ENCODE assay signal across 10 mouse cellular contexts in the genomic region with DNA sequence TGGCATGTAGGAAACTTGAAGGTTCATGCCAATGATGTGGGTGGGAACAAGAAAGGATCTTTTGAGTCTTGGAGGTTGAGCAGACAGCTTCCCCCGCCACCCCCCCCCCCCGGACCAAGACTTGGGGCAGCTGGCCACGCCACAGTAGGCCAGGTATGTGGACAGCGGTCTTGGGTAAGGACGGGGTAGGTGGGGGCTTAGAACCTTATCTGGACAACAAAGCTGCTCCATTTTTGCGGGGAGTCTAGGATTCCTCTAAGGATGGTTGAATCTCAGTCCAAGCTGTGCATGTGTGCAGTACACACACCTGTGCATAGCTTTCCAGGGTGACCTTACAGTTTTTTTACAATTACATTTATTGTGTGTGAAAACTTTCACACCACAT. TPM values are rescaled to one million over a fixed set of nuclear protein-coding genes. Genes with fewer than 3 reads are reported as not detected.
DNase-seq lines count a peak whose midpoint lies in the region; ATAC-seq lines count a peak whose summit lies in the region.
"Had no signal": no experiment of that assay in that cellular context is flagged by ENCODE, and none has a peak within 500 bp of the region (broad histone marks: within the 10 kb centered on the region; RNA-seq: fewer than 3 reads in every experiment).

No protein-coding gene starts in this region.

- DNase-seq in heart, postnatal 10 days = no peak
- DNase-seq in right cerebral cortex, postnatal 14 days = no peak
- DNase-seq in yolk sac, embryonic 10.5 days (ENCODE audit: low spot score) = no peak
- no peak for DNase-seq in cerebellum, postnatal 14 days

- peaks cover 11% of the 10 kb centered on the region; the same call in 1 of the 2 replicates for H3K36me3 ChIP-seq in heart, embryonic 15.5 days
- peaks cover 24% of the 10 kb centered on the region for H3K36me3 ChIP-seq in hindbrain, embryonic 13.5 days
- peaks cover 34% of the 10 kb centered on the region for H3K36me3 ChIP-seq in midbrain, embryonic 12.5 days

- H3K27me3 ChIP-seq in heart, embryonic 15.5 days = no peaks in the 10 kb centered on the region
- H3K27me3 ChIP-seq in hindbrain, embryonic 13.5 days = peaks cover 12% of the 10 kb centered on the region
- peaks cover 26% of the 10 kb centered on the region for H3K27me3 ChIP-seq in midbrain, embryonic 12.5 days

- ATAC-seq in heart, embryonic 15.5 days (replicated peaks; ENCODE audit: insufficient number of reproducible peaks, insufficient read depth, low FRiP score, low read depth) = no peak
- ATAC-seq in hindbrain, embryonic 13.5 days (ENCODE audit: low FRiP score) = peak; percentile 25
- peak; percentile 58; the same call in 1 of the 2 replicates for ATAC-seq in midbrain, embryonic 12.5 days (ENCODE audit: low FRiP score, low read depth)

- peak overlapping the region; percentile 57 for H3K4me3 ChIP-seq in heart, embryonic 15.5 days
- peak overlapping the region; percentile 63 for H3K4me3 ChIP-seq in brown adipose tissue, adult 24 weeks (ENCODE audit: insufficient read depth, low read depth, low read length)
- peak overlapping the region; percentile 55 for H3K4me3 ChIP-seq in hindbrain, embryonic 13.5 days
- H3K4me3 ChIP-seq in midbrain, embryonic 12.5 days = peak overlapping the region; percentile 54

- peak overlapping the region; percentile 53; the same call in 1 of the 2 replicates for H3K9ac ChIP-seq in heart, embryonic 15.5 days
- H3K9ac ChIP-seq in hindbrain, embryonic 13.5 days = peak overlapping the region; percentile 81
- peak overlapping the region; percentile 49 for H3K9ac ChIP-seq in midbrain, embryonic 12.5 days (replicated peaks)

- H3K27ac ChIP-seq in heart, embryonic 15.5 days = no peak overlapping the region
- no peak overlapping the region for H3K27ac ChIP-seq in brown adipose tissue, adult 24 weeks (replicated peaks; ENCODE audit: low read depth, low read length)
- peak overlapping the region; percentile 82 for H3K27ac ChIP-seq in hindbrain, embryonic 13.5 days
- H3K27ac ChIP-seq in midbrain, embryonic 12.5 days (replicated peaks) = peak overlapping the region; percentile 70; the same call in 1 of the 2 replicates

- WGBS in heart, embryonic 15.5 days = 30% methylated on average over 6 of the region's 6 CpGs
- 18% methylated on average over 6 of the region's 6 CpGs for WGBS in hindbrain, embryonic 13.5 days
- 22% methylated on average over 6 of the region's 6 CpGs for WGBS in midbrain, embryonic 12.5 days

- peak overlapping the region; percentile 94 for H3K4me2 ChIP-seq in heart, embryonic 15.5 days
- H3K4me2 ChIP-seq in hindbrain, embryonic 13.5 days = peak overlapping the region; percentile 96
- peak overlapping the region; percentile 96 for H3K4me2 ChIP-seq in midbrain, embryonic 12.5 days (replicated peaks)

- H3K9me3 ChIP-seq in heart, embryonic 15.5 days (replicated peaks) = no peaks in the 10 kb centered on the region
- H3K9me3 ChIP-seq in hindbrain, embryonic 13.5 days = no peaks in the 10 kb centered on the region
- H3K9me3 ChIP-seq in midbrain, embryonic 12.5 days = 0 out of 2 replicates have a peak, but pooled peaks cover 4% of the 10 kb centered on the region

- H3K4me1 ChIP-seq in heart, embryonic 15.5 days (replicated peaks) = peaks cover 6% of the 10 kb centered on the region
- H3K4me1 ChIP-seq in brown adipose tissue, adult 24 weeks (ENCODE audit: control insufficient read depth, insufficient read depth, insufficient read length, low read length) = no peaks in the 10 kb centered on the region
- peaks cover 11% of the 10 kb centered on the region for H3K4me1 ChIP-seq in hindbrain, embryonic 13.5 days (replicated peaks)
- H3K4me1 ChIP-seq in midbrain, embryonic 12.5 days = peaks cover 7% of the 10 kb centered on the region

- intact Hi-C loops in heart, postnatal 10 days (cut with DNase I) = no loop called here

RNA-seq across cellular contexts. Expression of a gene that starts 0.3 kb away (rescaled TPM):
- not detected in 2 replicates for polyA plus RNA-seq in heart, embryonic 15.5 days (2015; fragmentation: Nextera tagmentation; extraction: Ambion mirVana)
- total RNA-seq in heart, postnatal 10 days (2021) = not detected
- not detected in 2 replicates for polyA plus RNA-seq in brown adipose tissue, adult 24 weeks (2012; ENCODE audit: insufficient read depth, insufficient read length, missing spikeins)
- polyA plus RNA-seq in hindbrain, embryonic 13.5 days (2015; fragmentation: Nextera tagmentation; extraction: Ambion mirVana) = 0.40 and 0.58 TPM in 2 replicates
- polyA plus RNA-seq in midbrain, embryonic 12.5 days (2016; fragmentation: Nextera tagmentation; extraction: Ambion mirVana) = 0.21 TPM in 1 of 2 replicates, not detected in the other
- total RNA-seq: ES-E14 had no signal

RNA-seq across cellular contexts. Expression of a gene that starts 10.2 kb away (rescaled TPM):
- polyA plus RNA-seq in heart, embryonic 15.5 days (2015; fragmentation: Nextera tagmentation; extraction: Ambion mirVana) = 0.18 and 0.37 TPM in 2 replicates
- not detected for total RNA-seq in heart, postnatal 10 days (2021)
- polyA plus RNA-seq in brown adipose tissue, adult 24 weeks (2012; ENCODE audit: insufficient read depth, insufficient read length, missing spikeins) = not detected in 2 replicates
- 0.87 and 1.3 TPM in 2 replicates for polyA plus RNA-seq in hindbrain, embryonic 13.5 days (2015; fragmentation: Nextera tagmentation; extraction: Ambion mirVana)
- polyA plus RNA-seq in midbrain, embryonic 12.5 days (2016; fragmentation: Nextera tagmentation; extraction: Ambion mirVana) = not detected in 2 replicates
- total RNA-seq: common myeloid progenitor, adult 5-6 weeks; ES-E14 had no signal

RNA-seq across cellular contexts. Expression of a gene that starts 47.6 kb away (rescaled TPM):
- 1.5 and 4.6 TPM in 2 replicates for polyA plus RNA-seq in heart, embryonic 15.5 days (2015; fragmentation: Nextera tagmentation; extraction: Ambion mirVana)
- 10 to 100 TPM; 14.4 to 15.6 TPM for total RNA-seq in heart, postnatal 10 days (2021)
- 2.8 and 3.8 TPM in 2 replicates for polyA plus RNA-seq in brown adipose tissue, adult 24 weeks (2012; ENCODE audit: insufficient read depth, insufficient read length, missing spikeins)
- polyA plus RNA-seq in hindbrain, embryonic 13.5 days (2015; fragmentation: Nextera tagmentation; extraction: Ambion mirVana) = 3.1 and 3.3 TPM in 2 replicates
- 1.3 and 1.8 TPM in 2 replicates for polyA plus RNA-seq in midbrain, embryonic 12.5 days (2016; fragmentation: Nextera tagmentation; extraction: Ambion mirVana)

RNA-seq across cellular contexts. Expression of a gene that starts 48.8 kb away (rescaled TPM):
- 1.8 and 4.3 TPM in 2 replicates for polyA plus RNA-seq in heart, embryonic 15.5 days (2015; fragmentation: Nextera tagmentation; extraction: Ambion mirVana)
- total RNA-seq in heart, postnatal 10 days (2021) = 1 to 10 TPM; 3.8 to 4.3 TPM
- 1.5 and 3.8 TPM in 2 replicates for polyA plus RNA-seq in brown adipose tissue, adult 24 weeks (2012; ENCODE audit: insufficient read depth, insufficient read length, missing spikeins)
- polyA plus RNA-seq in hindbrain, embryonic 13.5 days (2015; fragmentation: Nextera tagmentation; extraction: Ambion mirVana) = 3.2 and 3.4 TPM in 2 replicates
- polyA plus RNA-seq in midbrain, embryonic 12.5 days (2016; fragmentation: Nextera tagmentation; extraction: Ambion mirVana) = 6.0 and 7.8 TPM in 2 replicates

Comparison
In these comparisons a context has a peak if more than half of its experiments do, and no peak if none do; other contexts are left out.
1. H3K27ac ChIP-seq: peak in hindbrain, embryonic 13.5 days (single experiment) and midbrain, embryonic 12.5 days (single experiment); none in heart, embryonic 15.5 days (single experiment) and brown adipose tissue, adult 24 weeks (single experiment).
2. Peak in every context shown above with its lines, with median percentiles within 50 percentile points of each other: H3K4me2 ChIP-seq, H3K4me3 ChIP-seq and H3K9ac ChIP-seq.